Mouse (Mus musculus): ENCODE results near the gene Aadac. TPM values are rescaled to one million over a fixed set of nuclear protein-coding genes. Genes with fewer than 3 reads are reported as not detected.

The Aadac gene
- polyA plus RNA-seq (2012) = not detected in 2 replicates

DNA sequence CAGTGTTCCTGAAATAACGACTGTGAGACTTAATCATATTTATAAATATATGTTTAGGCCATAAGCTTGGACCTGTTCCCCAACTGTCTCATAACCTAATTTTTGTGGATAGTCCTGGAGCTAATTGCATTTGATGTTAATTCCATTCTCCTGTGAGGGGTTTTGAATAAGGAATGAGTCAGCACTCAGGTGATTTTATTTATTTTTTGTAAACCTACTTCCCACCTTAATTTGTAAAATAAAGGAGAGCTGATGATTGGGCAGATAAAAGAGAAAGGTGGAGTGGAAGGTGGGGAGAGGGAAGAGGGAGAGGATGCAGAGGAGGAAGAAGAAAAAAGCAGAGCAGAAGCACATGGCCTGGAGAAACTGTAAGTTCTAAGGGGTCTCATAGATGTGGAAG lies at the start of gene Aadac:
Aadac (plus strand) TSS at position 301 of the 400 bp plus-strand sequence.
- no peak for TF ChIP-seq TAL1 (IDR thresholded peaks at IDR 0.05; ENCODE audit: low read length)
- TF ChIP-seq GATA1 (IDR thresholded peaks at IDR 0.05; ENCODE audit: low read length) = no peak
- H3K27me3 ChIP-seq (ENCODE audit: control insufficient read depth) = no peaks in the 10 kb centered on the region
- H3K4me1 ChIP-seq (ENCODE audit: control insufficient read depth) = no peaks in the 10 kb centered on the region
- H3K4me3 ChIP-seq (replicated peaks) = no peak within 1 kb of the TSS
- H3K9me3 ChIP-seq (ENCODE audit: control insufficient read depth, low read length) = no peaks in the 10 kb centered on the region
- no peaks in the 10 kb centered on the region for H3K36me3 ChIP-seq (ENCODE audit: control insufficient read depth)

DNA sequence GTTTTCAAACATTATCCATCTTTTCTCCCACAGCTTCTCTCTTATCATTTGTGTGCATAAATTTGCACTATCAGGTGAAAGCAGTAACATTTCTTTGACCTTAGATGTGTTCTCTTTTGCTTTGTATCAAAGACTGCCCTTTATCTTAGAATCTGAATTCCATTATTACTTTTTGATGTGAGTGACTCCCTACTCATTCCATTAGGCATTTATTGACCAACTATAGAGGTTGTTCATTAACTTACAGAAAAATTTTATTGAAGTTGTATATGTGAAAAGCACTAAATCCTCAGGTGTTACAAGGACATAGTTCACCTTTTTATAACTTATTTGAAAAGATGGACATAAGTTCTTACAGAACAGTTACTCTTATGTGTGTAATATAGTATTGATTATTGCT lies 21.9 kb upstream of the Aadac start:
- no peaks in the 10 kb centered on the region for H3K9me3 ChIP-seq (ENCODE audit: control insufficient read depth, low read length)
- H3K27me3 ChIP-seq (ENCODE audit: control insufficient read depth) = no peaks in the 10 kb centered on the region
- no peak for TF ChIP-seq TAL1 (IDR thresholded peaks at IDR 0.05; ENCODE audit: low read length)
- TF ChIP-seq GATA1 (IDR thresholded peaks at IDR 0.05; ENCODE audit: low read length) = no peak
- H3K36me3 ChIP-seq (ENCODE audit: control insufficient read depth) = no peaks in the 10 kb centered on the region
- H3K4me3 ChIP-seq (replicated peaks) = no peak overlapping the region
- H3K4me1 ChIP-seq (ENCODE audit: control insufficient read depth) = no peaks in the 10 kb centered on the region

DNA sequence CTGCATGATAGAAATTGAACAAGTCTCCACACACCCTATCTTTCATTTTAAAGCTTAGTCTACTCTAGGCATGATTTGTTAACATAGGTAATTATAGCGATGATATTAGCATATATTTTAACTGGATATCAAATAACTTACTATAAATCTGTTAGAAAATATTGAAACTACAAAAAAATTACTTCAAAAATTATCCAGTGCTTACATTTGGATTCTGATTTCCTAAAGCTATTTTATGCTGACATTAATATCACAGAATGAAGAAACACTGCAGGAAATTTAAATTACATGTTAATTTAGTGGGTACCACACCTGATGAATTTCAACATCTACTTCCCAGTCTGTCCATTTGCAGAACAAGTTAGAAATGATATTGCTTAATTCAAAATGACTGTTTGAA lies 19.1 kb upstream of the Aadac start, which contains the start of gene Aadacl2:
Aadacl2 (plus strand) TSS at position 301 of the 400 bp plus-strand sequence.
- H3K36me3 ChIP-seq (ENCODE audit: control insufficient read depth) = no peaks in the 10 kb centered on the region
- no peak within 1 kb of the TSS for H3K4me3 ChIP-seq (replicated peaks)
- H3K9me3 ChIP-seq (ENCODE audit: control insufficient read depth, low read length) = no peaks in the 10 kb centered on the region
- TF ChIP-seq TAL1 (IDR thresholded peaks at IDR 0.05; ENCODE audit: low read length) (no peak), GATA1 (IDR thresholded peaks at IDR 0.05; ENCODE audit: low read length) (no peak)
- H3K4me1 ChIP-seq (ENCODE audit: control insufficient read depth) = no peaks in the 10 kb centered on the region
- no peaks in the 10 kb centered on the region for H3K27me3 ChIP-seq (ENCODE audit: control insufficient read depth)

DNA sequence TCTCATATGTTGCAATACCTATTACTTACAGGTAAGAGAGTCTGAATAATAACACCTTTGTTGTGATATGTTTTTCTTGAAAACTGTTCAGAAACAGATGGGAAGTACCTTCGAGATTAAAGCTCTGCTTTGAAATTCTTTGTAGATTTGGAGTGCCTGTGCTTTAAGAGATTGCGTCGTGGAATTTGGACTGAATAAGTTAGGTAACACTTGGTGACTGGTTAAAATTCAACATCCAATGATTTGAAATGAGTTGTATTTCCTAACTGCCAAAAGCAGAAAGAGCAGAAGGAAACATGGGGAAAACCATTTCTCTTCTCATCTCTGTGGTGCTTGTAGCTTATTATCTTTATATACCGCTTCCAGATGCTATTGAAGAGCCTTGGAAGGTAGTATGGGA lies 6.0 kb downstream of the Aadac start:
- no peak for TF ChIP-seq GATA1 (IDR thresholded peaks at IDR 0.05; ENCODE audit: low read length)
- TF ChIP-seq TAL1 (IDR thresholded peaks at IDR 0.05; ENCODE audit: low read length) = no peak
- Histone ChIP-seq H3K4me1 (ENCODE audit: control insufficient read depth) (no peaks in the 10 kb centered on the region), H3K4me3 (replicated peaks) (peak overlapping the region; percentile 16), H3K27me3 (ENCODE audit: control insufficient read depth) (no peaks in the 10 kb centered on the region), H3K36me3 (ENCODE audit: control insufficient read depth) (no peaks in the 10 kb centered on the region), H3K9me3 (ENCODE audit: control insufficient read depth, low read length) (no peaks in the 10 kb centered on the region)

DNA sequence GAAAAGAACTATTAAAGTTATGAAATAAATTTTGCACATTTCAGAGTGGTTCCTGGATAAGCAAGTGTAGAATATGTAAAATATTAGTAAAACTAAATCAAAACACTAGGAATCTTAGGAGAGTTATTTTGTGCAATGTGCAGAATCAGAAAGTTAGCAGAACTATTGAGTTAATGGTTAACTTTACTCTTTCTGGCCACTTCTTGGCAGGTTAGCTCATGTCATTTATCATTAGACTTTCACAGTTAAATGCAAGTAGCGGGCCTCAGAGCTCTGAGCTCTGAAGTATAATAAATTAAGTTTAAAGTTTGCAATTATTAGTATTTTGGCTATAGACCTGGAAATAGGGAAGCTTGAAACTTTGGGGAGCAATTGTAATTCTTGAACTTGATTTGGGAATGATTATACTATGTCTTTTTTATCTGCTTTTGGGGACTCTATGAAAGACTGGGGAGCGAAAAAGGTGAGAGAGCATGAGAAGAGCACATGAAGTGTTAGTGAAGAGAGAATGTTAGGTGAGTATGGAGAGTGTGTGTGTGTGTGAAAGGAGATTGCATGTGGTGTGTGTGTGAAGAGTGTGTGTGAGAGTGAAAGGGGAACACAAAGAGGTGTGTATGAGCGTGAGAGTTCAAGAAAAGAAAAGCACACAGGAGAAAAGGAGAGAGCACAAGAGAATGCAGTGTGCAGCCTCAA lies 20.9 kb downstream of the Aadac start:
- H3K9me3 ChIP-seq (ENCODE audit: control insufficient read depth, low read length) = no peaks in the 10 kb centered on the region
- TF ChIP-seq GATA1 (IDR thresholded peaks at IDR 0.05; ENCODE audit: low read length) (no peak), TAL1 (IDR thresholded peaks at IDR 0.05; ENCODE audit: low read length) (no peak)
- no peaks in the 10 kb centered on the region for H3K36me3 ChIP-seq (ENCODE audit: control insufficient read depth)
- H3K27me3 ChIP-seq (ENCODE audit: control insufficient read depth) = no peaks in the 10 kb centered on the region
- no peak overlapping the region for H3K4me3 ChIP-seq (replicated peaks)
- H3K4me1 ChIP-seq (ENCODE audit: control insufficient read depth) = no peaks in the 10 kb centered on the region

DNA sequence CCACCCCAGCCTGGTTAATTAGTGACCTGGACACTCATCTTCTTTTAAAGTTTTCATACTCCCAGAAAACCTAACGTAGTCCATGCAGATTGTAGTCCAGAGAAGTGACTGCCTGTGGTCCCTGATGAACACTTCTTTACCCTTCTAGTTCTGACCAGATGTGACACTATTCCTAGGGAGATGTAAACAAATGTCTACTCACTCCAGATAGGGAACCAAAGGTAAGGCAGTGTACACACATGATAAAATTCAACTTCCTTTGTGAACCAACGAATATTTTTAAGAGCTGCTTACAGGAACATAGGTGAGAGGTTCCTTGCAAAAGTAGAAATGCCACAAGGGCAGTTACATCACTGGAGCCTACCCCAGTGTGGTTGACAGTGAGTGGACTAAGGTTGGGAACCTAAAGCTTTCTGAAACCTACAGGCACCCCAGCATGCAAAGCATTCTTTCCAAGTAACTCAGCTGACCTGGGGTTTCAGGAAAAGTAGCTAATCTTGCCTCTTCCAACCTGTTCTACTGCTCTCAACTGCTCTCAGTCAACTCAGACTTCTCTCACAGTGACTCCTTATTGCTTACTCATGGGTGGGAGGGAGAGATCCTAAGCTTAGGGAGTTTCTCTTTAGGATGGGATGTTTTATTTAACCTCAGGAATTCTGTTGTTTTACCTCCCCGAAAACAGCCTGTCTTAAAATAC lies 27.9 kb downstream of the Aadac start:
- Histone ChIP-seq H3K9me3 (ENCODE audit: control insufficient read depth, low read length) (no peaks in the 10 kb centered on the region), H3K27me3 (ENCODE audit: control insufficient read depth) (no peaks in the 10 kb centered on the region), H3K4me1 (ENCODE audit: control insufficient read depth) (no peaks in the 10 kb centered on the region), H3K4me3 (replicated peaks) (no peak overlapping the region), H3K36me3 (ENCODE audit: control insufficient read depth) (no peaks in the 10 kb centered on the region)
- no peak for TF ChIP-seq TAL1 (IDR thresholded peaks at IDR 0.05; ENCODE audit: low read length)
- no peak for TF ChIP-seq GATA1 (IDR thresholded peaks at IDR 0.05; ENCODE audit: low read length)

DNA sequence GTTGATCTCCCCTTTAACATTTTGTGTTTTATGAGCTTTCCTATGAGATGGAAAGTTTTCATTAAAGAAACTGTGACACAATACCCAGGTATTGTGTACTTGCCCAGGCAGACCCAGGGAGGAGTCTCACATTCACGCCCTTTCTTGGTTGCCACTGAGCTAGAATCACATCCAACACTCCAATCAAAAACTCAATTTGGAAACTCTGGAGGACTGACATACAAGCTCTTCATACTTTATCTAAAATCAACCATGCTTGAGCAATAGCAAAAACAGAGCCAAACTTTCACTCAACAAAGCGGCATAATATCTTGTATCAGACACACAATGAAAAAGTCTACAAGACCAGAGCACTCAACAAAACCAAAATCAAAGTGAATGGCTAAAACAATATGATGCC lies 28.4 kb downstream of the Aadac start:
- Histone ChIP-seq H3K36me3 (ENCODE audit: control insufficient read depth) (no peaks in the 10 kb centered on the region), H3K4me3 (replicated peaks) (no peak overlapping the region), H3K9me3 (ENCODE audit: control insufficient read depth, low read length) (no peaks in the 10 kb centered on the region), H3K27me3 (ENCODE audit: control insufficient read depth) (no peaks in the 10 kb centered on the region), H3K4me1 (ENCODE audit: control insufficient read depth) (no peaks in the 10 kb centered on the region)
- TF ChIP-seq GATA1 (IDR thresholded peaks at IDR 0.05; ENCODE audit: low read length) = no peak
- TF ChIP-seq TAL1 (IDR thresholded peaks at IDR 0.05; ENCODE audit: low read length) = no peak

DNA sequence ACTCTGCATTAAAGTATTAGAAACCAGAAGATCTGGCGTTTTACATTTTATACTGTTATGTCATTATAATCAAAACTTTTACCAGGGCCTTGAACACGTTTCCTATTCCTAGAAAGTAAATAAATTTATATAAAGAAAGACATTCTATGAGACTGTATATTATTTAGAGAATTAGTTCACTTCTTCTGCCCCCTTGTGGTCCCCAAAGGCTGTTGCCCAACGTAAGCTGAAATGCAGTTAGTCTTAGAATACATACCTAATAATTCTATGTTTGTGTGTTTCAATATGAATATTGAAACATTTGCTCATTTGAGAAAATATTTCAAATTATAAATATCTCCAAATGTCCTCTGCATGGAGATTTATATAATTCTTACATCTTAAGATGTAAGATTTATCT lies 30.9 kb downstream of the Aadac start:
- Histone ChIP-seq H3K9me3 (ENCODE audit: control insufficient read depth, low read length) (no peaks in the 10 kb centered on the region), H3K4me1 (ENCODE audit: control insufficient read depth) (no peaks in the 10 kb centered on the region), H3K4me3 (replicated peaks) (no peak overlapping the region), H3K36me3 (ENCODE audit: control insufficient read depth) (no peaks in the 10 kb centered on the region), H3K27me3 (ENCODE audit: control insufficient read depth) (no peaks in the 10 kb centered on the region)
- TF ChIP-seq GATA1 (IDR thresholded peaks at IDR 0.05; ENCODE audit: low read length) = no peak
- TF ChIP-seq TAL1 (IDR thresholded peaks at IDR 0.05; ENCODE audit: low read length) = no peak

DNA sequence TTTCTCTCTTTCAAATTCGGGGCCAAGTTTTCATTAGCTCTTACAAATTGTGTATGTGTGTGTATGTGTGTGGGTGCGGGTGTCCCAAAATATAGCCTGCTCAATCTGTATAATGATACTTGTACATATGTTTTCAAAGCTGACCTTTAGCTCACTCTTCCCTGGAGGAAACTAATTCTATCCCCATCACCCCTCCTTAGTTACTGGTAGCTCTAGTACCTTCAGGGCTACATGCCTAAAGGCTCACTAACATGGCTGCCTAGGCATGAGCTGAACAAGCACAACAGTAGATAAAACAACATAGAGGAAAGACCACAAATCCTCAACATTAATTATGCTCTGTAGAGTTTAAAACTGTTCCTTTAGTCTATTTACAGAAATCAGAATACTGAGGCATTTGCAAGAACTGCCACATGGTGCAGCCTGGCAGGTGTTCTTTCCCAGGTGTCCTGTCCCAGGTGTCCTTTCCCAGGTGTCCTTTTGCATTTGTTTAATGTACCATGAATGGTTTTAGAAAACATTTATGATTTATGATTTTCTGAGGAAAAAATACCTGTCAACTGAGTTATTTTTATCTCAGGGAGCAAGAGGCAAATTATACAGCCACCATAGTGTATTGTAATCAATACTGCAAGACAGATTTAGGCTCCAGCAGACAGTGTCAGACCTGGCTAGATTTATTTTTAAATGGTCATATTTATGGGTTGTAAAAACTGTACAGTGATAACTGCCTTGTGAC lies 31.7 kb downstream of the Aadac start:
- TF ChIP-seq GATA1 (IDR thresholded peaks at IDR 0.05; ENCODE audit: low read length) (no peak), TAL1 (IDR thresholded peaks at IDR 0.05; ENCODE audit: low read length) (no peak)
- H3K4me1 ChIP-seq (ENCODE audit: control insufficient read depth) = no peaks in the 10 kb centered on the region
- H3K27me3 ChIP-seq (ENCODE audit: control insufficient read depth) = no peaks in the 10 kb centered on the region
- no peaks in the 10 kb centered on the region for H3K36me3 ChIP-seq (ENCODE audit: control insufficient read depth)
- no peaks in the 10 kb centered on the region for H3K9me3 ChIP-seq (ENCODE audit: control insufficient read depth, low read length)
- H3K4me3 ChIP-seq (replicated peaks) = no peak overlapping the region

All from erythroblast, embryonic 14.5 days (primary cell).